Mouse (Mus musculus): ENCODE results near the gene Dpm2.

Dpm2 gene

DNA sequence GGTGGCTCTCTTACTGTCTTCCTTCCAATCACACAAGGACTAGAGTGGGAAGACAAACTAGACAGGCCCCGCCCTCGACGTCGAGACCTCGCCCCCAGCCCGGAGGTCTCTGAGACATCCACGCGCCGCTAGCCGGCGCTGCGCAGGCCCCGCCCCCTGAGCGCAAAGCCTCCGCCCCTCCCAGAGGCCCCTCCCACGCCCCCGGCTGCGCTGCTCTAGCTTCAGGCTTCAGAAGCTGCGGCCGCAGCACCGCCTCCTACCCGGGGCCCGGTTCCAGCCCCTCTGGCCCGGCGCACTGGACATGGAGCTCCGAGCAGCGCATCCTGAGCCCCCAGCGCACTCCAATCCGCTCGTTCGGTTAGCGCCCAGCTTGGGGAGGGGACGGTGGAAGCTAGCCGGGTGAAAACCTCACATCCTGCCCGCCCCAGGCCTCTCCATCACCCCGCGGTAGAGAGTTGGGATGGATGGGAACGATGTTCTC lies 16.3 kb downstream of the Dpm2 start, which contains the start of gene St6galnac4:
Gene St6galnac4 (plus strand): TSS at position 225 of the 481 bp plus-strand sequence.
- peaks cover 2% of the 10 kb centered on the region; the same call in 1 of the 2 replicates for H3K36me3 ChIP-seq (ENCODE audit: control insufficient read depth, insufficient read depth, low read length, poor library complexity, severe bottlenecking)
- peak; percentile 96 for DNase-seq (ENCODE audit: low read depth, low spot score)
- H3K27me3 ChIP-seq (ENCODE audit: control insufficient read depth, insufficient read depth, low read length, poor library complexity, severe bottlenecking), result no peaks in the 10 kb centered on the region

DNA sequence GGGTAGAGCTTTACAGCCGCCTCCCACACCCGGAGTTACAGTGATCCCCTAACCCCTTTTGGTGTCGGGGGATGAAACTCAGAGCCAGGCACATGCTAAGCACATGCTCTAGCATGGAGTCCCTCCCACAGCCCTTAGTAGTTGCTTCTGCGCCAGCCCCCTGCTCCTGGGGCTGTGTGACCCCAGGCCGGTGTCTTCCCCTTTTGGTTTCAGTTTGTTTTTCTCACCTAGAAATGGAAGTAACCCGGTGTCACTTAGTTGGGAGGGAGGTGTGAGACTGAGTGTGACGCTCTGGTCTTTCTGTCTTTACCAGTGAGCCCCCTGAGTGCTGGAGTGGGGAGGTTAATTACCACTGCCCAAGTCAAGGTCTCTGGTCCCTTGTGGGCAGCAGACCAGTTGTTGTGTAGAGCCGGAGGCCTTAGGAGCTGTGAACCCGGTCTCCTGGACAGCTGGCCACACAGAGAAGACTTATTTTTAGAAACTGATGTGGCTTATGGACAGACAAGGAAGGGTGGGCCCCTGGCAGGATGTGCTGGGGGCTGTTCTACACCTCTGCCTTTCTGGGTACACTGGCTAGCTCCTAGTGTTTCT lies 17.2 kb downstream of the Dpm2 start:
- DNase-seq (ENCODE audit: low read depth, low spot score), result peak; percentile 86
- H3K27me3 ChIP-seq (ENCODE audit: control insufficient read depth, insufficient read depth, low read length, poor library complexity, severe bottlenecking), result no peaks in the 10 kb centered on the region
- H3K36me3 ChIP-seq (ENCODE audit: control insufficient read depth, insufficient read depth, low read length, poor library complexity, severe bottlenecking), result peaks cover 5% of the 10 kb centered on the region; the same call in 1 of the 2 replicates

DNA sequence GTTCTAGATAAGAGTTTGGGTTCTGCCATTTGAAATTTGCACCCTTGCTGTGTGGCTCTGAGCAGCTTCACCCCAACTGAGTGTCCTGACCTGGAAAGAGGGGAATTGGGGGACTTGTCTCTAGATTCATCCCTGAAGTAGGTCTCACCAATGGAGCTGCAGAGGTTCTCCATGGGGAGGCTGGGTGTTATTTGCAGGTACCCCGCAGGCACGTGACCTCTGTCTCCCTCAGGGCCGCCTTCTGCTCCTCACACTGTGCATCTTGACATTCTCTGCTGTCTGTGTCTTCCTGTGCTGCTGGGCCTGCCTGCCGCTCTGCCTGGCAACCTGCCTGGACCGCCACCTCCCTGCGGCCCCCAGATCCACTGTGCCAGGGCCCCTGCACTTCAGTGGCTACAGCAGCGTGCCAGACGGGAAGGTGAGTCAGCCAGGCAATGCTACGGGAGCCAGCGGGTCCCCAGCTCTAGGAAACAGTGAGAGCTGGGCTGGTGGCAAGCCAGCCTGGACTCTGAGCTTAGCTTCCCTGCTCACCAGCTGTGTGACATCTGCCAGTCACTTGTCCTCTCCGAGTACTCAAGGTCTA lies 18.6 kb downstream of the Dpm2 start:
- no peaks in the 10 kb centered on the region for H3K27me3 ChIP-seq (ENCODE audit: control insufficient read depth, insufficient read depth, low read length, poor library complexity, severe bottlenecking)
- peaks cover 8% of the 10 kb centered on the region; the same call in 1 of the 2 replicates for H3K36me3 ChIP-seq (ENCODE audit: control insufficient read depth, insufficient read depth, low read length, poor library complexity, severe bottlenecking)
- DNase-seq (ENCODE audit: low read depth, low spot score), result no peak

DNA sequence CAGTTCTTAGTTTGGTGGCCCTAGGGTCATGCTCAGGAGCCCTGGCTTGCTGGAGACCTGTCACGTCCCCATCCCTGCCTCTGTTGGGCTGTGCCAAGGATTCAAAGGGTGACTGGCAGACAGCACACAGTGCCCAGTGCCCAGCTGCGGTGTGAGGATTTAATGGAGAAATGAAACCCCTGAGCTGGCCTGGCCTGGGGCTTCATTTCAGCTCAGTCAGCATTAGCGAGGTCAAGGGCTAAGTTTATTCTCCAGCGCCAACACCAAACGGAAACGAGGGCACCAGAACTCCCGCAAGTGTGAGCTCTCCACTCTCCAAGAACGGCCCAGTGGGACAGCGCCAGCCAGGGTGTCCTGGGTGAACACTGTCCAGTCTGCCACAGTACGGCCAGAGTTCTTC lies 19.6 kb downstream of the Dpm2 start:
- Histone ChIP-seq H3K36me3 (ENCODE audit: control insufficient read depth, insufficient read depth, low read length, poor library complexity, severe bottlenecking) (peaks cover 10% of the 10 kb centered on the region; the same call in 1 of the 2 replicates), H3K27me3 (ENCODE audit: control insufficient read depth, insufficient read depth, low read length, poor library complexity, severe bottlenecking) (no peaks in the 10 kb centered on the region)
- DNase-seq (ENCODE audit: low read depth, low spot score), result no peak

DNA sequence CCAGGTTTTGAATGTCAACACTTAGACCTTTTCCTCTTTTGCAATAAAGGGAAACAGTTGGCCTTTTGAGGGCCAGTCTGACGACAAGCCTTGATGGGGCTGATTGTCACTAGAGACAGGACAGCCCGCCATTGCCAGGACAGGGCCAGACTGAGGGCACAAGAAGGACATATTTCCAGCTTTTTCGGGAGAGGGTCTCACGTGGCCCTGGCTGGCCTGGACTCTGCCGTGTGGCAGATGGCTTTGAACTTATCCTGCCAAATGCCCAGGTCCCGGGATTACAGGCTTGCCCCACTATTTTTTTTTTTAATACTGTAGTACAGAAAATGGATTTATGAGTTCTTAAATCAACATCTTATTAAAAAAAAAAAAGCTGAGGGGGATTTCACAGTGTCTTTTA lies 20.6 kb downstream of the Dpm2 start:
- no peak for DNase-seq (ENCODE audit: low read depth, low spot score)
- H3K27me3 ChIP-seq (ENCODE audit: control insufficient read depth, insufficient read depth, low read length, poor library complexity, severe bottlenecking), result no peaks in the 10 kb centered on the region

DNA sequence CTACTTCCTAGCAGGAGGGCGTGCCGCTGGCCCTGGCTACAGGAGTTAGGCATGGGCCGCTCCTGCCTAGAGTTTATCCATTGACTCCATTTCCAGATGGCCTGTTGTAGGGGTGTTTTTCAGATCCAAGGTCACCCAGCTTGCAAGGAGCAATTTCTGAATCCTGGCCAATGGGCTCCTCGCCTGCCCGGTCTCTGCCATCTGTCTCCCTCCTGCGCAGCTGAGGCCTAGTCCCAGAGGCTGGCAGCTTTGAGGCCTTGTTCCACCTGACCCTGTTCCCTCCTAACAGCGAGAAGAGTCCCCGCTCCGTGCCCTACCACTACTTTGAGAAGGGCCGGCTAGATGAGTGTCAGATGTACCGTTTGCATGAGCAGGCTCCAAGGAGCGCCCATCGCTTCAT lies 26.1 kb downstream of the Dpm2 start:
- peaks cover 19% of the 10 kb centered on the region for H3K36me3 ChIP-seq (ENCODE audit: control insufficient read depth, insufficient read depth, low read length, poor library complexity, severe bottlenecking)
- no peaks in the 10 kb centered on the region for H3K27me3 ChIP-seq (ENCODE audit: control insufficient read depth, insufficient read depth, low read length, poor library complexity, severe bottlenecking)
- DNase-seq (ENCODE audit: low read depth, low spot score), result no peak

More for the DNA sequence above, 20.6 kb downstream of the Dpm2 start:
- peaks cover 10% of the 10 kb centered on the region for H3K36me3 ChIP-seq (ENCODE audit: control insufficient read depth, insufficient read depth, low read length, poor library complexity, severe bottlenecking)

DNA sequence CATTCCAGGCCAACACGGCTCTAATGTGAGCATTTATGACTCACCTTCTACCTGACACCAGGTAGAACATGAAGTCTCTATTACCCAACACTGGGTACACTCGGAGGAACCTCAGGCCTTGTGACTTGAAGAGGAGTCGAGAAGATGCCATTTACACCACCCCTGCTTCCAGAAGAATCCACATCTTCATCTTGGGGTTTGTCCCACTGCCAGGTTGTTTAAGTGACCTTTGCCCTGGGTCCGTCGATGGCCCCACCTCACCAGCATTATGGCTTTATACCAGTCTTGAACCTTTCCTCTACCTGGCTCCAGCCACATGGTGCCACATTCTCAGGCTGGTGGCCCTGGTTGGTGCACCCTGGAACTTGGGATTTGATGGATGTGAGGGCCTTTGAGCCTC lies 26.6 kb downstream of the Dpm2 start:
- Histone ChIP-seq H3K36me3 (ENCODE audit: control insufficient read depth, insufficient read depth, low read length, poor library complexity, severe bottlenecking) (peaks cover 17% of the 10 kb centered on the region), H3K27me3 (ENCODE audit: control insufficient read depth, insufficient read depth, low read length, poor library complexity, severe bottlenecking) (no peaks in the 10 kb centered on the region)
- DNase-seq (ENCODE audit: low read depth, low spot score), result no peak

DNA sequence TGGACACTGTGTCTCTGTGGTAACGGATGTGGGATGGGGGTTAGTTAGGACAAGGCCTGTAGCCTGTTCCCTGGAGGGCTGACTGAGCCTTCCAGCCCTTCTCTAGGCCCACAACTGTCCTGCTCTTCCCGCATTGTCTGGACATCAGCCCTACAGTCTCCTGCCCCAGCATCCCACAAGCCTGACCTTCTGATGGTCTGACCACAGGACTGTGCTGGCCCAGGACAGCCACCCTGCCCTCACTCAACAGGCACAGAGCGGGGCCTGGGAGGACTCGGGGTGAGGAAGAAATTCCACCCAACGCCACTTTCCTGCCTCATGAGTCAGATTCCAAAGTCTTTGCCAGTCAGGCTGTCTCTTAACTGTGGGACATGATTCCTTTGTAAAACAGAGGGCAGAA lies 27.0 kb downstream of the Dpm2 start:
- DNase-seq (ENCODE audit: low read depth, low spot score), result no peak
- Histone ChIP-seq H3K36me3 (ENCODE audit: control insufficient read depth, insufficient read depth, low read length, poor library complexity, severe bottlenecking) (peaks cover 16% of the 10 kb centered on the region), H3K27me3 (ENCODE audit: control insufficient read depth, insufficient read depth, low read length, poor library complexity, severe bottlenecking) (no peaks in the 10 kb centered on the region)

DNA sequence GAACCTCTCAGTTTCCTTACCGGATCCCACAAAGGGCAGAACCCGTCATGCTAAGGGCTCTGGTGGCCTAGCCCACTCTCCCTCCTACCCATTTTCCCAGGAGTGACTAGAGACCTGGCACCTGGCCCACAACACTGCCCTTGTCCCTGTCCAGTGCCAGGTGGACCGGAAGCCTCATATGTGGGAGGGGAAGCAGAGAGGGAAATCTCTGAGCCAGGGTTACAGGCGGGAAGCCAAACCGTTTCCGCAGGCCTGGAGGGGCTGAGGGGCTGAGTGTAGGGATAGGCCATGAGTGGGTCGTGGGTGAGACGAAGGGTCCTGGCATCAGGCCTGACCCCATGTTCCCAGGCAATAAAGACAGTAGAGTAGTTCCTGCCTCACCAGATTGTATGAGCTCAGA lies 27.8 kb downstream of the Dpm2 start:
- DNase-seq (ENCODE audit: low read depth, low spot score), result no peak
- Histone ChIP-seq H3K36me3 (ENCODE audit: control insufficient read depth, insufficient read depth, low read length, poor library complexity, severe bottlenecking) (peaks cover 16% of the 10 kb centered on the region), H3K27me3 (ENCODE audit: control insufficient read depth, insufficient read depth, low read length, poor library complexity, severe bottlenecking) (no peaks in the 10 kb centered on the region)

DNA sequence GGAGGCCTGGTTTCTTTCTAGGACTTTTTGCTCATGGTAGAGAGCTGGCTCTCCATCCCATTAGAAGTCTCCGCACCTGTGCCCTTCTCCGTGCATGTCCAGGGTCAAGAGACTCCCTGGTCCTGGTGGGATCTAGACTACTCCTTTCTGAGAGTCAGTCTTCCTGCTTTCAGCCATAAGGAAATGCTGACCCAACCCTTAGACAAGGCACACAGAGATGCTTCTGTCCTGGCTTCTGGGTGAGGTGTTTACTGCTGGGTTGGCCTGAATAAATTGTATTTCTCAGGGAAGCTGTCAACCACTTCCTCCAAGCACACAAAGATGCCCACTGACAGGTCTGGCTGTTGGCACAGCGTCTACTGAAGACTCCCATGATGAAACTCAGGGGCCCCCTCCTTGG lies 28.8 kb downstream of the Dpm2 start, which contains the start of gene St6galnac6:
Gene St6galnac6 (plus strand): TSS at position 301 of the 400 bp plus-strand sequence.
- no peak for DNase-seq (ENCODE audit: low read depth, low spot score)
- Histone ChIP-seq H3K27me3 (ENCODE audit: control insufficient read depth, insufficient read depth, low read length, poor library complexity, severe bottlenecking) (no peaks in the 10 kb centered on the region), H3K36me3 (ENCODE audit: control insufficient read depth, insufficient read depth, low read length, poor library complexity, severe bottlenecking) (peaks cover 11% of the 10 kb centered on the region)

DNA sequence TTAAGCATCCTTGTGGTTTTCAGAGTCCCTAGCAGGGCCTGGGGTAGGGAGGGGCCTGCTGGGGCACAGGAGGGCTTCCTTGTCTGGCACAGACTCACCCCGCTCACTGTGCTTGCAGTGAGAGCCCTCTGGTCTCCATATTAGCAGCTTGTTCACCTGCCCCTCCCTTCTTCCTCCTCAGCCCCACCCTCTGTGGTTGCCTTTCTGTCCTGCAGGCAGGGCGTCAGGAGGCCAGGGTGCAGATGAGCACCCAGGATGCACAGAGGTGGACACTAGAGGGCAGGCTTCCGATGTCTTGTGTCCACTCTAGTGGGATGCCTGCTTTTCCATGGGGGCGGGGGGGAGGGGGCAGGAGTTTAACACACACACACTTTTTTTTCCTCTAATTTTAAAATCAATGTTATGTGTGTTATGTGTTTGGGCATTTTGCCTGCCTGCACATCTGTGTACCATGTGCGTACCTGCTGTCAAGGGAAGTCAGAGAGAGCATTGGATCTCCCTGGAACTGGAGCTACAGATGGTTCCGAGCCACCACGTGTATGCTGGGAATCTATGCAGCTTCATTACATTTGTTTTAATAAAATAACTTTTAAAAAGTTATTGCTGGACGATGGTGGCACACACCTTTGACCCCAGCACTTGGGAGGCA lies 30.9 kb downstream of the Dpm2 start:
- Histone ChIP-seq H3K27me3 (ENCODE audit: control insufficient read depth, insufficient read depth, low read length, poor library complexity, severe bottlenecking) (no peaks in the 10 kb centered on the region), H3K36me3 (ENCODE audit: control insufficient read depth, insufficient read depth, low read length, poor library complexity, severe bottlenecking) (peaks cover 11% of the 10 kb centered on the region)
- peak; percentile 66 for DNase-seq (ENCODE audit: low read depth, low spot score)

DNA sequence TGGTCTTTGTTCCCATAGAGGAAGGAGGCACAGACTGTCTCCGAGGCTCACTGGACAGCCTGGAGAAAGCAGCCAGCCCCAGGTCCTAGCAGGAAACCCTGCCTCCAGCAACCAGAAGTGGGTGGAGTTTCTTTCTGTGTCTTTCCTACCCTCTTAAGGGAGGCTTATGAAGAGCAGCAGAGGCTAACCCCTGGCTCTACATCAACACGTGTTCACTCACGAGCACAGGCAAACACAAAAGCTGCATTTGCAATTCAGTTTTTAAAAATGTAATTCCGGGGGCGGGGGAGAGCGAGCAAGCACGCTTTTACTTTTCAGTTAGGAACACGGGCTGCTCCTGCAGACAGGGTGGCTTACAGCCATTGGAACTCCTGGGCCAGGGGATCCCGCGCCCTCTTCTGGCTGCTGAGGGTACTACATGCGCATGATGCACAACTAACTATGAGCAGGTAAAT lies 32.0 kb downstream of the Dpm2 start:
- DNase-seq (ENCODE audit: low read depth, low spot score), result peak; percentile 87

DNA sequence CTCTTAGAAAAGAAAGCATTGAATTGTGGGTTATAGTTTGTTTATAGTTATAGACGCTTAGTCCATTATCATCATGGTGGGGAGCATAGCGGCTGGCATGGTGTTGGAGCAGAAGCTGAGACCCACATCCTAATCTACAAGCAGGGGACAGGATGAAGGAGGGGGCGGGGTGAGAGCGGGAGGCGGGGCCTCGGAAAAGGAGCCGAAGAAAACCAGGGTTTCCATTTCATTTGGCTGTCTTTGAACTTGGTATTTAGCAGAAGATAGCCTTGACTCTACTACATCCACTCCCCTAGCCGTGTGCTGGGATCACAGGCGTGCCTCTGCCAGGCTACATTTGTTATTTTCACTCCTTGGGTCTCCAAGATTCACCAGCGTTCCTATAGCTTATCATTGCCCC lies 34.0 kb downstream of the Dpm2 start:
- Histone ChIP-seq H3K36me3 (ENCODE audit: control insufficient read depth, insufficient read depth, low read length, poor library complexity, severe bottlenecking) (no peaks in the 10 kb centered on the region), H3K27me3 (ENCODE audit: control insufficient read depth, insufficient read depth, low read length, poor library complexity, severe bottlenecking) (no peaks in the 10 kb centered on the region)
- DNase-seq (ENCODE audit: low read depth, low spot score), result no peak

More for the DNA sequence above, 32.0 kb downstream of the Dpm2 start:
- Histone ChIP-seq H3K36me3 (ENCODE audit: control insufficient read depth, insufficient read depth, low read length, poor library complexity, severe bottlenecking) (peaks cover 4% of the 10 kb centered on the region), H3K27me3 (ENCODE audit: control insufficient read depth, insufficient read depth, low read length, poor library complexity, severe bottlenecking) (no peaks in the 10 kb centered on the region)

DNA sequence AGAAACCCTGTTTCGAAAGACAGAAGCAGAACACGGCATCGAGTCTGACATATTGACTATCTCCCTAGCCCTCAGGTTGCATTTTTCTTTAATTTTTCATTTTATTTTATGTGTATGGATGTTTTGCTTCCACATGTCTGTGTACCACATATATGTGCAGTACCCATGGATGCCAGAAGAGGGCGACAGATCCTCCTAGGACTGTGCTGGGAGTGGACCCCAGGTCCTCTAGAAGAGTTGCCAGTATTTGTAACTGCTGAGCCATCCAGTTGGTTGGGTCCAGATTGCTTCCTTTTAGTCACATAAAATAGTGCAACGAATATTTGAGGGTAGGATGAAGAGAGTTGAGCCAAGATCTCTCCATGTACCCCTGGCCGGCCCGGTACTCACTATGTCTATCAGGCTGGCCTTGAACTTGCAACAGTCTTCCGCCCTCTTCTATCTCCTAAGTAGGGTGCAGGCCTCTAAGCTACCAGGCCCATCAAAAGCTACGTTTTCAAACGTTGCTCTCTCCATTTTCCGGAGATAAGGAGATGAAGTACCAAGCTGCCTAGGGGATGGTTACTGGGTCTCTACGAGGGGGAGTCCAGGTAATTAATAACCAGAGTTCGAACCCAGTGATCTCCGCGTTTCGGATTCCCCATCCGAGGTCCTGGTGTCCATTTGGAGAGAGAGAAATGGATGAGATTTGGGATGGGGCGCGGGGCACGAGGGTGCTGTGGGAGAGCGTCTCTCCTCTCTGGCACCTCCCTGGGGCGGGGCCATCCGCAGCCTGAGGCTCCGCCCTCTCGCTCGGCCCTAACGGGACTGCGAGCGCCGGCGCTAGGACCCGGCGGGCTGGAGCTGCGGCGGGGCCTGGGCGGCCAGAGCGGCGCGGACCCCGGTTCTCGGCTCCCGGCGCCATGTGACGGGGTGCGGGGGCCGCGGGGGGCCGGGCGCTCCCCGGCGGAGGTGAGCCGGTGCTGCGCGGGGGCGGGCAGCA lies 35.8 kb downstream of the Dpm2 start:
- peak; percentile 77 for DNase-seq (ENCODE audit: low read depth, low spot score)
- Histone ChIP-seq H3K36me3 (ENCODE audit: control insufficient read depth, insufficient read depth, low read length, poor library complexity, severe bottlenecking) (no peaks in the 10 kb centered on the region), H3K27me3 (ENCODE audit: control insufficient read depth, insufficient read depth, low read length, poor library complexity, severe bottlenecking) (no peaks in the 10 kb centered on the region)

Data from splenic B cell, adult 2 months (primary cell).